Mouse (Mus musculus) thymus, adult 2 months (tissue): Measurements from ENCODE around the gene H2-Ab1.

Experiments
- CTCF ChIP-seq: fragments of 200-500 bp; IDR thresholded peaks from 2 replicates; pipeline ENCODE4 v1.5.1; 2012; ENCODE audit warnings: mild to moderate bottlenecking, control low read depth, low read length, moderate library complexity, borderline replicate concordance; ENCODE audit not compliant: control insufficient read depth, poor library complexity, insufficient read depth; ENCODE audit errors: extremely low read depth
- POLR2A ChIP-seq: fragments of 200-500 bp; IDR thresholded peaks from 2 replicates; pipeline ENCODE4 v1.6.1; 2012; ENCODE audit warnings: mild to moderate bottlenecking, low read length, control low read depth, moderate library complexity; ENCODE audit not compliant: control insufficient read depth, poor library complexity, insufficient read depth; ENCODE audit errors: extremely low read depth

DNA sequence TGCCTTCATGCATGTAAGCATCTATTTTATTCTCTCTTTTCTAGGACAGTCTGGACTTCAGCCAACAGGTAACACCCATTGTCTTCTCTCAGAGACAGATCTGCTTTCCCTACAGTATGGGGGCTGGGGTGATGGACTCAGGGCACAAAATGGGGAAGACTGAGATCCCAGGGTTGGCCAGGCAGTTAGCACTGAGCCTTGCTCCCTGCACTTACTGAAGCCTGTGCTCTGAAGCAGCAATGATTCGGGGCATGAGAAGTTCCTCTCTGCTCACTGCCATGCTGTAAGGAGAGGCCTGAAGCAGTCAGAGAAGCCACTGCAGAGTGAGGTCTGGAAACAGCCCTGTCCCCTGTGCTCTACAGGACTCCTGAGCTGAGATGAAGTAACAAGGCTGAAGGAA lies 58.0 kb downstream of the H2-Ab1 start:
- no peak for TF ChIP-seq CTCF
- no peak for TF ChIP-seq POLR2A
